Mouse (Mus musculus) C2C12 (cell line): Measurements from ENCODE around the gene Wnt16. TPM values are rescaled to one million over a fixed set of nuclear protein-coding genes. Genes with fewer than 3 reads are reported as not detected.

Source experiments
- H3K27me3 ChIP-seq: one replicate; pipeline ENCODE4 v1.6.1; 2011; ENCODE audit not compliant: control insufficient read depth, insufficient read depth, insufficient read length
- H3K36me3 ChIP-seq: one replicate; pipeline ENCODE4 v1.6.1; 2011; ENCODE audit not compliant: control insufficient read depth, insufficient read depth
- H3K4me3 ChIP-seq: one replicate; pipeline ENCODE4 v1.5.1; 2011; ENCODE audit warnings: mild to moderate bottlenecking, control low read depth; ENCODE audit not compliant: poor library complexity, insufficient read depth, severe bottlenecking
- H3K79me2 ChIP-seq: one replicate; pipeline ENCODE4 v1.6.1; 2011; ENCODE audit not compliant: control insufficient read depth, insufficient read depth
- H3K79me3 ChIP-seq: one replicate; pipeline ENCODE4 v1.6.1; 2011; ENCODE audit warnings: low read depth, control low read depth
- H3ac ChIP-seq: one replicate; pipeline ENCODE3; 2011; ENCODE audit warnings: low read depth; ENCODE audit not compliant: control insufficient read depth, insufficient read length
- CEBPB ChIP-seq: IDR thresholded peaks from one replicate; pipeline ENCODE4 v1.6.1; 2011; ENCODE audit warnings: low read depth, mild to moderate bottlenecking, control low read depth, moderate library complexity
- CTCF ChIP-seq: IDR thresholded peaks from one replicate; pipeline ENCODE4 v1.5.1; 2011; ENCODE audit not compliant: control insufficient read depth, insufficient read depth, insufficient read length
- FOSL1 ChIP-seq: IDR thresholded peaks from one replicate; pipeline ENCODE4 v1.8.0; 2011; ENCODE audit warnings: mild to moderate bottlenecking, low read length; ENCODE audit not compliant: poor library complexity, insufficient read depth, severe bottlenecking
- MAX ChIP-seq: IDR thresholded peaks from one replicate; pipeline ENCODE4 v1.6.1; 2011; ENCODE audit warnings: mild to moderate bottlenecking, control low read depth
- MYOD1 ChIP-seq: IDR thresholded peaks from one replicate; pipeline ENCODE4 v1.6.1; 2011; ENCODE audit warnings: low read depth; ENCODE audit not compliant: control insufficient read depth, insufficient read length
- MYOG ChIP-seq: IDR thresholded peaks from one replicate; pipeline ENCODE4 v1.6.1; 2011; ENCODE audit not compliant: control insufficient read depth, insufficient read length; ENCODE audit errors: extremely low read depth
- USF1 ChIP-seq: IDR thresholded peaks from one replicate; pipeline ENCODE4 v1.6.1; 2011; ENCODE audit warnings: low read depth, mild to moderate bottlenecking, control low read depth, moderate library complexity
- polyA plus RNA-seq: library from polyadenylated mRNA; unstranded; fragments of >200 nt; fragmentation: generic; extraction: Trizol; gene quantifications from one replicate; pipeline ENCODE4 v1.2.1, GENCODE M21; 2012; ENCODE audit warnings: missing spikeins

Wnt16 gene
- polyA plus RNA-seq, 1 experiment = not detected

DNA sequence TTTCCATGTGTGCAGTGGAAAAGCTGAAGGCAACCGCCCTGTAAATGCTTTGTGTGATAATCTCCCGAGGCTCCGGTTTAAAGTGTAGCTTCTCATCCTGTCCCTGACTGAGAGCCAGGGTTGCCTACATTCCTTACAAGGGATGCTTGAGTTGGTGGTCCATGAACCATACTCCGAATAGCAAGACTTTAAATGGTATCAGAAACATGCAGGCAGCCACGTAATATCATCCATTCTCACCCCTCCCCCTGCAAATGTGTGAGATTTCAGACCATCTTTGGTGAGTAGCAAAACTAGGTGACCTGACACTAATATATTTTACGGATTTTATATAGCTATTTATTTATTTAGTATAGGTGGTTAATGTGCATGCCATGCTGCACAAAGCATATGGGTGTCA lies 9.0 kb downstream of the Wnt16 start:
- no peaks in the 10 kb centered on the region for H3K36me3 ChIP-seq
- H3K79me3 ChIP-seq = no peaks in the 10 kb centered on the region
- TF ChIP-seq MYOD1 (no peak), FOSL1 (no peak), MAX (no peak), CTCF (no peak), CEBPB (no peak), USF1 (no peak), MYOG (no peak)
- no peak overlapping the region for H3ac ChIP-seq
- no peak overlapping the region for H3K4me3 ChIP-seq
- no peaks in the 10 kb centered on the region for H3K27me3 ChIP-seq
- H3K79me2 ChIP-seq = no peaks in the 10 kb centered on the region

- TF ChIP-seq MYOG (no peak), FOSL1 (no peak), MYOD1 (no peak), MAX (no peak), USF1 (no peak), CTCF (no peak), CEBPB (no peak)
- H3ac ChIP-seq = no peak overlapping the region
- no peaks in the 10 kb centered on the region for H3K79me3 ChIP-seq
- H3K27me3 ChIP-seq = no peaks in the 10 kb centered on the region
- H3K79me2 ChIP-seq = no peaks in the 10 kb centered on the region
- H3K4me3 ChIP-seq = no peak overlapping the region
- no peaks in the 10 kb centered on the region for H3K36me3 ChIP-seq
These were observed 10.0 kb downstream of the Wnt16 start for GRCm38 (mm10) chr6:22298059-22298458.

GRCm38 (mm10) chr6:22325364-22326072 lies 37.5 kb downstream of the Wnt16 start:
- no peaks in the 10 kb centered on the region for H3K79me3 ChIP-seq
- H3K4me3 ChIP-seq = no peak overlapping the region
- H3K27me3 ChIP-seq = no peaks in the 10 kb centered on the region
- peaks cover 32% of the 10 kb centered on the region for H3K36me3 ChIP-seq
- no peak for TF ChIP-seq USF1
- TF ChIP-seq MYOD1 = no peak
- TF ChIP-seq CTCF = peak; percentile 80
- no peak for TF ChIP-seq MYOG
- TF ChIP-seq CEBPB = no peak
- no peaks in the 10 kb centered on the region for H3K79me2 ChIP-seq
- H3ac ChIP-seq = no peak overlapping the region

- Histone ChIP-seq H3ac (no peak overlapping the region), H3K36me3 (peaks cover 30% of the 10 kb centered on the region), H3K79me2 (no peaks in the 10 kb centered on the region), H3K27me3 (no peaks in the 10 kb centered on the region), H3K4me3 (no peak overlapping the region), H3K79me3 (no peaks in the 10 kb centered on the region)
- TF ChIP-seq CTCF (no peak), USF1 (no peak), CEBPB (no peak), FOSL1 (no peak), MAX (no peak), MYOD1 (no peak), MYOG (no peak)
These were observed 38.3 kb downstream of the Wnt16 start for GRCm38 (mm10) chr6:22326289-22326688.

DNA sequence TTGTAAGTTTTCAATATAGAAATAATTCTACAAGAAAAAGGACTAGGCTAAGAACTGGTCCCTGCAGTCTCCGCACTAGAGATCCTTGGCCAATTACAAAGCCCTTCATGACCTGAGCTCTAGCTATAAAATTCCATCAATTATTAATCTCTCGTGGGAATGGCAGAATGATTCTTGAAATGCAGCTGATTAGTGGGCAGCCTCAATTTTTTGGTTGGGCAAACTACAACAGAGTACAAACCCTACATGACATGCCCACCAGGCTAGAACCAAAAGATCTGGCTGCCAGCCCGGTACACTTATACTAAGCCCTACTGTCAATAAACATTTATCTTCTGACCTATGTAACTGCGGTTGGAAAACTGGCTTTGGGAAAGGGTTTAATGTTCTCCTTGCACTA lies 39.1 kb downstream of the Wnt16 start:
- Histone ChIP-seq H3K27me3 (no peaks in the 10 kb centered on the region), H3K79me3 (no peaks in the 10 kb centered on the region), H3K36me3 (peaks cover 30% of the 10 kb centered on the region), H3K4me3 (no peak overlapping the region), H3ac (no peak overlapping the region), H3K79me2 (no peaks in the 10 kb centered on the region)
- TF ChIP-seq CEBPB = no peak
- no peak for TF ChIP-seq USF1
- TF ChIP-seq MYOG = no peak
- TF ChIP-seq FOSL1 = no peak
- no peak for TF ChIP-seq MYOD1
- no peak for TF ChIP-seq MAX
